Mouse (Mus musculus): ENCODE data around the gene Agfg2.

DNA sequence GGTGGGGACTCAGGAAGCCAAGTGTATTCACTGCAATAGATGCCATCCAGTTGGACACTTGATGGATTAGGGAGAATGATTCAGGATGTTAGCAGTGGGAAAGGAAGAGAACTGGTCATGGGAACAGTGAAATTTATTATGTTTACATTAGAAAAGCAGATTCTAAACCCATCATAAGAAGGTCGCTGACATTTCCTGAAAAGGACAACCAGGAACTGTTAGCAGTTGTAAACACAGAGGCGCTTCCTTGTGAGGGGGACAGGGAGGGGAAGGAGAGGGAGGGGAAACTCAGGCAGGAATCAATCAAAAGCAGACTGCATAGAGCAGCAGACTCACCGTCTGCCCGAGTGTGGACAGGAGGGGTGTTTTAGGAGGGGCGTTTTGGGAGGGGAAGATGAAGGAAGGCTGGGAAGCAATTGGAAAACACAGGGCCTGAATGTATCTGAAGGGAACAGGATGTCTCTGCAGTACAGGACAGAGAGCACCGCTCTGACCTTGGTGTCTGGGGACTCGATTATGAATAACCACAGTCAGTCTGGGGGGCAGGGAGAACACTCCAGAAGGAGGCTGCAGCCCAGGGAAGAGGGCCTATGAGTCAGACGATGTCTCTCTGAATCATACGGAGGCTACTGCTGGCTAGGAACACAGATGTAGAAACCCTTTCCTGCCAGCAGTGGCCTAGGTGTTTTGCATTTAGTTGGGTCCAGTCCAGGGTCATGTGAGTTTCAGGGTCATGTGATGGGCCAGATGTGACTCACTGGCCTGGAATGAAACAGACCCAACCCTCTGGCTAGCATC, 12.9 kb downstream of the Agfg2 start:
- TF ChIP-seq HCFC1 (IDR thresholded peaks at IDR 0.05; ENCODE audit: borderline replicate concordance, insufficient read depth, low read length) (no peak), MAFK (IDR thresholded peaks at IDR 0.05; ENCODE audit: insufficient read depth, low read depth, low read length) (no peak)

Data from ES-E14 (cell line).